Mouse (Mus musculus) liver, postnatal 0 days (tissue): ENCODE data around the gene Heatr5a.

ENCODE experiments used
- CTCF ChIP-seq: sonication (generic); IDR thresholded peaks from 2 replicates; pipeline ENCODE4 v1.5.1; 2016; ENCODE audit warnings: antibody characterized with exemption, low read depth
- EP300 ChIP-seq: IDR thresholded peaks from 2 replicates; pipeline ENCODE4 v1.6.1; 2016; ENCODE audit warnings: antibody characterized with exemption, low read depth, mild to moderate bottlenecking

- TF ChIP-seq CTCF: no peak
- no peak for TF ChIP-seq EP300
These were observed 74.2 kb downstream of the Heatr5a start for GRCm38 (mm10) chr12:51896901-51897300.
